Mouse (Mus musculus) spleen, postnatal 10 days (tissue): ENCODE measurements around the gene Syt7.

Source experiments
- DNase-seq, 2 experiments: peaks; one replicate each; pipeline ENCODE4 v3.0.0; 2021 to 2022; ENCODE audit warnings: low spot score in 2 of 2

The Syt7 gene

DNA sequence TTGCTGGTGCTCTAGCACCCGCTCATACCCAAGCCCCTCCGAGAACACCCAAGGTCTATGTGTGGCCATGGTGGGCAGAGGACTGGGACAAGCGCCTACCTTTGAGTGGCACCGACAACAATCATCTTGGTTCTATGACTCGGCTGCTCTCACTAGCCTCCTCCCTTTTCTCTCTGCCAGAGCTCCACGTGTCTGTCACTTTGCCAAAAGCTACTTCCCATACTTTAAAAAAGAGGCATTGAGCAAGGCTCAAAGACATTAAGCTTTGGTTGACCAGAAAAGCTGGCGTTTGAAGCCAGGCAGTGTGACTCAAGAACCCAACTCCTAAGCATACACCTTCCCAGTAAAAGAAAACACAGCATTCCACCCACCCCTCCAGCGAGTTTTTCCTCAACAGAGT lies 69.2 kb downstream of the Syt7 start:
- DNase-seq: no peak

DNA sequence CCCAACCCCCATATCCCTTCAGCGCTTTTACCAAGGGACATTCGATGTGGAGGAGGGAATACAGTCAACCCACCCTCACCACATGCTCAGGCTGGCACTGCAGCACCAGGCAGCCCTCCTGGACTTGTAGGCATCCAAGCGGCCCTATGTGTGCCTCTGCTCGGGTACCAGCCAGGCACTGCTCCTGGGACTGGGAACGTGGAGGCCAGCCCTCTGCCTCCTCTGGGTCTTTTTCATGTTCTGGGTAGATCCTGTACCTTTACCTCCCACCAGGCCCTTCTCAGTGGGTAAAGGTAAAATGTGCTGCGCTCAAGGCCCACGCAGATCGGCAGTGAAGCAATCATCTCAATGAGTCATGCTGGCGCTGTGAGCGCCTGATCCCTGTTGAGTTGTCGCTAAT lies 71.0 kb downstream of the Syt7 start:
- no peak for DNase-seq

DNA sequence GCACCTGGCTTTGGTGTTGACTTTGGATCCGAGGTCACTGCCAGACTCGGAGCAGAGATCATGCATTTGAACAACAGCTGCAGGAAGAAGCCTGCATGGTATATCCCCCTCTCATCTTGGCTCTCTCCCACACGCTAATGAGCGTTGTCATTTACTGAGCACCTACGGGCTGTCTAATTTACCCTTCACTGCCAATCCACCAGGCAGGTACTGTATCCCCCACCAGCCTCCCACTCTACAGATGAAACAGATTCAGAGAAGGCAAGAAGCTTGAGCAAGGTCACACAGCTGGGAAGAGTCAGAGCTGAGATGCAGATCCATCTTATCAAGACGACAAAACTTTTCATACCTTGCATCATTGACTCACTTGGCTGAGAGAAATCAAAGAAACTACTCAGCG lies 72.7 kb downstream of the Syt7 start:
- DNase-seq: no peak

DNA sequence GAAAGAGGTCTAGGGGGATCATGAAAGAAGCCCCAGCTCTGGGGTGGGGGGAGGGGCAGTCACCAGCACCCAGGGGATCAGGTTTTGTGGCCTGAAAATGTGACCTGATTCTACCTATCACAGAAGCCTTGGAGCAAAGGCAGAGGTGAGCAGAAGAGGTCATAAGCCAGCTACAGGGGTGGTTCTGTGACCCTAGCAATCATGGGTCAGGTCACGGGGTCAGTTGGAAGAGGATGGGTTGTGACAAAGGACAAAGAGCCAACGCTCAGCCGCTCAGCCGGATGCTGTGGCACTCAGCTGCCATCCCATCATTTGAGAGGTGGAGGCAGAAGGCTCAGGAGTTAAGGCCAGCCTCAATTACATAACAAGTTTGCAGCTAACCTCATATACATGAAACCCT lies 75.5 kb downstream of the Syt7 start:
- DNase-seq: no peak

DNA sequence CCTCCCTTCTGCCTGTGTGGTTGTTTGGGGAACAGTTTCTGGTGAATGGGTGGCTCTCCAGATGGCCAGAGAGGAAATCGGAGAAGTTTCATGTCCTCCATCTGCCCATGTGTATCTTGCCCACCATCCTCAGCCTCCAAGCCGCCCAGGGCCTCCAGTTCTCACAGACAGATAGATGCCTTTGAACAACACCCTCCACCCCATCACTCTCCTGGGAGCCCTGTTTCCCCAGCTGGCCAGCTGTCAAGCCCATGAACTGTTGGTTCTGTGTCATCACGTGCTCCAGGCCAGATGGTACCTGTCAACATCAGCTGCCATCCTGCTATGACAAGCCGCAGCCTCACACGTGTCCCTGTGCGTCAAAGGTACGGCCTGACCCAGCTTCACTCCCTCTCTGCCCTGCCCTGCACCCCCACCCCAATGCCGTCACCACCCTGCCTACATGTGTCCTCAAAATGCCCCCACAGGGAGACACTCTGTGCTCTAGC lies 80.3 kb downstream of the Syt7 start:
- DNase-seq: peak in 1 of 2 experiments; percentile 43

DNA sequence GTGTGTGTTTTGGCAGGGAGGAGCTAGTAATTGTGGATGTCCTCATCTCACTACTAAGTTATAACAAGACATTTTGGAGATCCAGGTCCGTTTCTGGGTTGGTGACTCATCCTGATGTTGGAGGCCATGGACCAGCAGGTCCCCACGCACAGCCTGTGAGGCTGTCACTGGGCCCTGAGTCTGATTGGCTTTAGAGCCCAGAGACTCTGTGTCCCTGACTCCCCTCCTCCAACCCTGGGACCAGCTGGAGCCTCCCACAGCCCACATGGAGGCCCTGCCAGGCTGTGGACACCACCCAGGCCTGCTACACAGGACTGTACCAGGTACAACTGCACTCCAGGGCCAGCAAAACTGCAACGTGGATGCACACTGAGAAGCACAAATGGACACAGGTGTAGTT lies 84.1 kb downstream of the Syt7 start:
- DNase-seq: no peak

DNA sequence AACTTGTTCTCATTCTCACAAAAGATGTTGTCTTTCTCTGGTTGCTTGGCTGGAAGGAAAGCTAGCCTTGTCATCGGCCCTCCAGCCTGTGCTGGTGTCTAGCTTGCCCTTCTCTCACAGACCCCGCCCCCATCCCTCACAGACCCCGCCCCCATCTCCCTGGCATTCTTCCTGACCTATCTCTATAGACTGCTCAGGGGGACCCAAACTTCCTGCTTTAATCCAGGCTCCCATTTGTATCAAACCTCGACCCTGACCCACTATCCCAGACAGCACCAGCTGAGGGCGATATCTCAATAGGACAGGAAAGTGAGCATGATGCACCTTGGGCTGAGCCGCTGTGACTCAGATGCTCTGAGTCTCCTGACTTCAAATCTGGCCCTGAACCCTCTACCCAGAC lies 84.9 kb downstream of the Syt7 start:
- DNase-seq: no peak

DNA sequence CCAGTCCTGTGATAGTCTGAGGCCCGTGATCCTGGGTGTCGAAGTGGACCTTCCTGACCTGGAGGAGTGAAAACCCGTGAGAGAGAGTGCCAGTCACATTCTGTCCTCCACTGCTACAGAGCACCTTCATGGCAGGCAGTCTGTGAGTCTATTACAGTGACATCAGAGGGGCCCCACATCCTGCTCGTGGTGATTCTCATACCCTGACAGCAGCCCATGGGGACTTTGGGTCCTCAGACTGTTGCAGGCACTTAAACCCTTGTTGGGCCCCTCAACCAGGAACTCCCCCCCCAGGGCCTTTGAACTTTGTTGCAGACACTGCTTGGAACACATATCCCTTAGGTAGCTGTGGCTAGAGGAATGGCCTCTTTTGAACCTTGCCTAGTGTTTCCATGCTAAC lies 90.7 kb downstream of the Syt7 start:
- DNase-seq: no peak

DNA sequence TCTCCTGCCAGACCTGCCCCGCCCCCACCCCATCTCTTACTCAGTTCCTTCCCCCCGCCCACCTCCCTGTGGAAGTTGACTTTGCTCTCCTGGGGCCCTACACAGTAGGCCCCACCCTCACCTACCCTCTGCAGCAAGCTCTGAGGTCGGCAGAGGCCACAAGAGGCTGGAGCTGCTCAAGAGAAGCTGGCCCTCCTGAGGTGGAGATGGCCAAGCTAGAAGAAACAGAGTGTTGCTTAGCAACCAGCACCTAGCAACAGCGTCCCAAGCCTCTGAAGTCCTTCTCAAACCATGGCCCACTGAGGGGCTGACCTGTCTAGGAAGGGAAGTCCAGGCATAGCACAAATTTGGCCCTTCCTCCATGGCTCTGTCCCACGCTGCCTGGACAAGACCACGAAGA lies 93.8 kb downstream of the Syt7 start, which contains the start of gene Ppp1r32:
Ppp1r32 (minus strand) TSS at position 226 of the 400 bp plus-strand sequence.
- DNase-seq: no peak

DNA sequence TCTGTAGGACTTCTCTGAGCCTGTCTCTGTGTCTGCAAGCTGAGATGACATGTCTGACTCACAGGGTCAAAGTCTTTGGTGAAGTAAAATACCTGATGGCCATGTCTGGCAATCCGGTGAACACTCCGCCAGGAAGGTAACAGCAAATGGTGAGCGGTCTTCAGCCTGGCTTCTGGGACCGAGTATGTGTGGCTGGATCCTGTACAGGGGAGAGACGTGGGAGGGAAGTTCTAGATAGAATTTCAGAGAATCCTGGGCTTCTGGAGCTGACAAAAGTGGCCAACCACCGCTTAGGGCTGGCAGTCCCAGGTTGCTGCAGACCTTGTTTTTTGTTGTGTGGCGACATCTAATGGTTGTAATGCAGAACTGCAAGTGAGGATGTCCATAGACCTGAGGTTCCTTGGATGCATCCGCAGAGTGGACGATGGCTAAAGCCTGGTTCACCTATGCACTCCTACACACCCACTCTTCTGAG lies 97.4 kb downstream of the Syt7 start:
- DNase-seq: peak; percentile 18 to 48

DNA sequence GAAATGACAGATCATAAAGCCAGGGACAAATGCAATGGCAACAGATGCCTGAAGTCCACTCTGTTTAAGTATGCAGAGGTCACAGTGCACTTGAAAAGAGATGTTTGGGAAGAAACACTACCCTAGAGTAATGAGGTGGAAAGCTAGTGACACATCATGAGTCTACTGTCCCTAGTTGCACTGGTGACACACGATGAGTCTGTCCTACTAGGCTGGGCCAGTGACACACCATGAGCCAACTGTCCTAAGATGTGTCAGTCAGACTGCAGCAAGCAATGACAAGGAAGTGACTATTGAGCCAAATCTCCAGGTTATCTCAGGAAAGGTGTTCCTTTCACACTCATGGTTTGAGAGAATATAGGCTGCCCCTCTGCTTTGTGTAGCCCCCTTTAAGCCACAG lies 106.8 kb downstream of the Syt7 start:
- no peak for DNase-seq

DNA sequence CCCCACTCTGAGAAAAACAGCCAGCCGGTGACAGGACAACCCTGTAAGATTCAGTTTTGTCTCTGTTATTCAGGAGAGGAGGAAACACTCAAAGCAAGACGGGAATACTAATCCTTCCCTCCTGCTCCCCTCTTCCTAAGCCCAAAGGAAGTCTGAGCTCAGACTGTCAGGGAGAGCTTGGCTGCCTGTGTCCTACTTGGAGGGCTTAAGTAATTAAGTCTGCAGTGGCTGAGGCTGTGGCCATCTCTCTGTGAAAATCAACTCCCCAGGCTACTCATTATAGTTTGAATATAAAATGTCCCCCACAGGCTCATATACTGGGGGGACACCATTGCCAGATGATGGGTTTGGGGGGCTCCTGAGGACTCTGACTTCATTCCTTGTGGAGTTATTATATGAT lies 108.1 kb downstream of the Syt7 start:
- no peak for DNase-seq

DNA sequence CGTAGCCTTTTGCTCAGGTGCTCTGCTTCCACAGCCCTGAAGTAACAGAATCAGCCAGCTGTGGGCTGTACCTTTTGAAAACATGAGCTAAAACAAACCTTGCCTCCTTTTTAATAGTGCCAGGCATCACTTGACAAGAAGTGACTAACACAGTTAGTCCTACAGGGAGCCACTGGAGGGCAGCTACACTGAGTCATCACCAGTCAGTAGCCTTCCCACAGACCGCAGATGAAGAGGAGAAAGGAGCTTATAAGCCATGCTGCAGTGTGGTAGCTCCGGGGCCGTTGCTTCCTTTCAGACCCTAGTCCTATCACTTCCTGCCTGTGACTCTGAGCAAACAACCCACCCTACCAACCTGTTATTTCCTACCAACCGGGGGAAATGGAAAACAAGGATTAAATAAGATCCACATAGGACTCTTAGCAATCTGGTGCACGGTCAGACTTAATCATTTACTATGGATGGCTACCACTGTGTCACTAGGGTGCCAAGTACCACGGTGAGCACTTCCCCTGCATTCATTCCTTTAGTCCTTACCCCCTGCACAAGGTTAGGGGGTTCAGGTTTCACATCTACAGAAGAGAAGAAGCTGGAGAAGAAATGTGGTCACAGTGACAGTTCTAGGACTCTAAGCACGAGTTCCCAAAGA lies 108.7 kb downstream of the Syt7 start:
- no peak for DNase-seq

DNA sequence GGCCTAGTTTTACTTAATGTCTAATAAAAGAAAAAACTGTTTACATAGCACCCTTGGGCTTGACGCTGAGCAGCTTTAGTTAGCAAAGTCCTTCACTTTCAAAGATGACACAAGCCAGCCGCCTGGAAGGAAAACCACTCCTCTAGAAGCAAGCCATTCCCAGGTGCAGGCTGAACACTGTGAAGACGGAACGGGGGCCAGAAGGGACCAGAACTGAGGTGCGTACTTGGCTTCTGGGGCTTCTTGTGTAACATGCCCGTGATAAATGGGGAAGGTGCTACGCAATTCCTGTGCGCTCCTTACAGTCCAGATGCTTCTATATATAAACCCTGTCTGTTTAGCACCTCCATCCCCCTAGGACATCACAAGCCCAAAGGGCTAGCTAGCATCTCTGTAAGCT lies 111.7 kb downstream of the Syt7 start:
- DNase-seq: no peak

DNA sequence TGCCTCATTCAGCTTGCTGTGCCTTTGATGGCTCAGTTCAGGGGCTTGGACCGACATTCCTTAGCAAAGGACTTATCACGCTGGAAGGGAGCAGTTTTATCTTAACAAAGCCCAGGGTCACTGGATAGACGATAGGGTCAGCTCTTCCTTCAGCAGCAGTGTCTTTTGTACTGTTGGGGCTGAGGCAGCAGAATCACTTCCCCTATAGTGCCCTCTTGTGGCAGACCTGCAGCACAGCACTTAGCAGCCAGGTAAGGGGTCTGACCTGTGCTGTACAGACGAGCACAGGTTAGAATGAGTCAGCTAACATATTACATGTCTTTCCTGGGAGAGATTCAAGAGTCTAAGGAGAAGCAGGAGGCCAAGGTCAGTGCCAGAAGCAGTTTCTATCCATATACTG lies 113.7 kb downstream of the Syt7 start:
- DNase-seq: peak; percentile 38 to 53
